Mouse (Mus musculus): ENCODE data around the gene Uhrf1.

GRCm38 (mm10) chr17:56371029-56371660 is 68.0 kb downstream of the Uhrf1 start:
- TF ChIP-seq MYOG (IDR thresholded peaks at IDR 0.05; ENCODE audit: control insufficient read depth in 1 of 3, insufficient read depth in 1 of 3, insufficient read length in 2 of 3, low read depth in 2 of 3), result no peak
- no peak for TF ChIP-seq POLR2A (IDR thresholded peaks at IDR 0.05; ENCODE audit: insufficient read length, low read depth)
